Mouse (Mus musculus) midbrain, embryonic 15.5 days (tissue): ENCODE measurements at regions not wholly inside any gene's neighbourhood (a gene's known extent, or its start where the extent isn't known, plus 50 kb on each side); places are given as distances from the start of the nearest gene placed in this dataset.

ENCODE experiments used
- ATAC-seq: fragments of 200-750 bp; cut with Nextera tagmentation; replicated peaks from 2 replicates; pipeline ENCODE4 v1.8.0; 2017; ENCODE audit warnings: moderate TSS enrichment
- H3K27ac ChIP-seq: fragments of 300-500 bp; sonication (generic); 2 replicates; pipeline ENCODE4 v1.5.1; 2015; ENCODE audit warnings: mild to moderate bottlenecking, inconsistent platforms
- H3K27me3 ChIP-seq: fragments of 300-500 bp; sonication (generic); replicated peaks from 2 replicates; pipeline ENCODE4 v1.6.1; 2015; ENCODE audit warnings: inconsistent platforms
- H3K36me3 ChIP-seq: fragments of 300-500 bp; sonication (generic); replicated peaks from 2 replicates; pipeline ENCODE4 v1.6.1; 2015; ENCODE audit warnings: inconsistent platforms
- H3K4me1 ChIP-seq: fragments of 300-500 bp; sonication (generic); 2 replicates; pipeline ENCODE4 v1.6.1; 2015; ENCODE audit warnings: inconsistent platforms
- H3K4me2 ChIP-seq: fragments of 300-500 bp; sonication (generic); 2 replicates; pipeline ENCODE4 v1.6.1; 2015; ENCODE audit warnings: inconsistent platforms, mild to moderate bottlenecking, moderate library complexity
- H3K4me3 ChIP-seq: fragments of 300-500 bp; sonication (generic); 2 replicates; pipeline ENCODE4 v1.5.1; 2015; ENCODE audit warnings: mild to moderate bottlenecking, inconsistent platforms
- H3K9ac ChIP-seq: fragments of 300-500 bp; sonication (generic); 2 replicates; pipeline ENCODE4 v1.6.1; 2015; ENCODE audit warnings: mild to moderate bottlenecking, inconsistent platforms
- H3K9me3 ChIP-seq: fragments of 300-500 bp; sonication (generic); 2 replicates; pipeline ENCODE4 v1.6.1; 2016; ENCODE audit warnings: inconsistent platforms
- WGBS: fragments of 180-500 bp; shearing (Covaris S2); methylation state at CpG from one replicate; pipeline ENCODE4 v1.1.7; 2015; ENCODE audit warnings: mixed read lengths; 5-methylcytosine and 5-hydroxymethylcytosine counted together

- Histone ChIP-seq H3K4me2 (no peak overlapping the region), H3K27me3 (no peaks in the 10 kb centered on the region), H3K9me3 (no peaks in the 10 kb centered on the region), H3K27ac (no peak overlapping the region), H3K9ac (no peak overlapping the region), H3K4me3 (no peak overlapping the region), H3K36me3 (no peaks in the 10 kb centered on the region), H3K4me1 (no peaks in the 10 kb centered on the region)
- ATAC-seq, result no peak
- 73% methylated on average over 4 of the region's 4 CpGs for WGBS
Measured at GRCm38 (mm10) chr2:160000449-160000848, 333.5 kb downstream of the Gm826 start.

GRCm38 (mm10) chr2:159997395-159997794 lies 336.6 kb downstream of the Gm826 start:
- H3K4me3 ChIP-seq, result no peak overlapping the region
- WGBS, result 85% methylated on average over 9 of the region's 9 CpGs
- no peak overlapping the region for H3K9ac ChIP-seq
- H3K36me3 ChIP-seq, result no peaks in the 10 kb centered on the region
- no peak overlapping the region for H3K27ac ChIP-seq
- no peaks in the 10 kb centered on the region for H3K4me1 ChIP-seq
- H3K4me2 ChIP-seq, result no peak overlapping the region
- no peaks in the 10 kb centered on the region for H3K27me3 ChIP-seq
- no peaks in the 10 kb centered on the region for H3K9me3 ChIP-seq
- ATAC-seq, result no peak

GRCm38 (mm10) chr2:159994490-159994889 lies 339.5 kb downstream of the Gm826 start:
- Histone ChIP-seq H3K4me1 (no peaks in the 10 kb centered on the region), H3K9me3 (no peaks in the 10 kb centered on the region), H3K27me3 (no peaks in the 10 kb centered on the region), H3K4me2 (no peak overlapping the region), H3K27ac (no peak overlapping the region), H3K36me3 (no peaks in the 10 kb centered on the region), H3K4me3 (no peak overlapping the region), H3K9ac (no peak overlapping the region)
- ATAC-seq, result no peak
- WGBS, result 60% methylated on average over 3 of the region's 3 CpGs

- ATAC-seq, result no peak
- WGBS, result 73% methylated on average over 7 of the region's 7 CpGs
- no peak overlapping the region for H3K4me2 ChIP-seq
- no peaks in the 10 kb centered on the region for H3K4me1 ChIP-seq
- no peak overlapping the region for H3K27ac ChIP-seq
- no peaks in the 10 kb centered on the region for H3K36me3 ChIP-seq
- H3K4me3 ChIP-seq, result no peak overlapping the region
- H3K27me3 ChIP-seq, result no peaks in the 10 kb centered on the region
- no peaks in the 10 kb centered on the region for H3K9me3 ChIP-seq
- H3K9ac ChIP-seq, result no peak overlapping the region
Measured at GRCm38 (mm10) chr2:159986719-159987118, 347.2 kb downstream of the Gm826 start.

- Histone ChIP-seq H3K9me3 (no peaks in the 10 kb centered on the region), H3K4me2 (no peak overlapping the region), H3K27ac (no peak overlapping the region), H3K4me3 (no peak overlapping the region), H3K4me1 (no peaks in the 10 kb centered on the region), H3K9ac (no peak overlapping the region), H3K36me3 (no peaks in the 10 kb centered on the region), H3K27me3 (no peaks in the 10 kb centered on the region)
- ATAC-seq, result no peak
- 92% methylated on average over 3 of the region's 3 CpGs for WGBS
Measured at GRCm38 (mm10) chr2:159981694-159982093, 352.3 kb downstream of the Gm826 start.

GRCm38 (mm10) chr2:159950369-159950768 lies 383.6 kb downstream of the Gm826 start:
- no peak for ATAC-seq
- Histone ChIP-seq H3K9ac (no peak overlapping the region), H3K4me3 (no peak overlapping the region), H3K4me2 (no peak overlapping the region), H3K4me1 (no peaks in the 10 kb centered on the region), H3K36me3 (no peaks in the 10 kb centered on the region), H3K9me3 (no peaks in the 10 kb centered on the region), H3K27me3 (no peaks in the 10 kb centered on the region), H3K27ac (no peak overlapping the region)
- WGBS, result 91% methylated on average over 1 of the region's 1 CpGs

GRCm38 (mm10) chr2:159949046-159949445 lies 384.9 kb downstream of the Gm826 start:
- no peak overlapping the region for H3K4me2 ChIP-seq
- 85% methylated on average over 4 of the region's 4 CpGs for WGBS
- no peaks in the 10 kb centered on the region for H3K9me3 ChIP-seq
- H3K9ac ChIP-seq, result no peak overlapping the region
- no peak overlapping the region for H3K27ac ChIP-seq
- no peaks in the 10 kb centered on the region for H3K27me3 ChIP-seq
- ATAC-seq, result no peak
- H3K4me3 ChIP-seq, result no peak overlapping the region
- H3K4me1 ChIP-seq, result no peaks in the 10 kb centered on the region
- no peaks in the 10 kb centered on the region for H3K36me3 ChIP-seq

GRCm38 (mm10) chr2:159930744-159931143 lies 403.2 kb downstream of the Gm826 start:
- no peaks in the 10 kb centered on the region for H3K9me3 ChIP-seq
- WGBS, result 94% methylated on average over 2 of the region's 2 CpGs
- H3K27me3 ChIP-seq, result no peaks in the 10 kb centered on the region
- H3K4me1 ChIP-seq, result no peaks in the 10 kb centered on the region
- no peak for ATAC-seq
- H3K4me2 ChIP-seq, result no peak overlapping the region
- H3K27ac ChIP-seq, result no peak overlapping the region
- no peak overlapping the region for H3K9ac ChIP-seq
- H3K4me3 ChIP-seq, result no peak overlapping the region
- H3K36me3 ChIP-seq, result no peaks in the 10 kb centered on the region

GRCm38 (mm10) chr2:159889701-159890100 lies 444.3 kb downstream of the Gm826 start:
- no peaks in the 10 kb centered on the region for H3K27me3 ChIP-seq
- 74% methylated on average over 2 of the region's 2 CpGs for WGBS
- H3K9me3 ChIP-seq, result no peaks in the 10 kb centered on the region
- H3K4me2 ChIP-seq, result no peak overlapping the region
- H3K4me1 ChIP-seq, result no peaks in the 10 kb centered on the region
- no peak overlapping the region for H3K27ac ChIP-seq
- ATAC-seq, result no peak
- no peak overlapping the region for H3K4me3 ChIP-seq
- no peak overlapping the region for H3K9ac ChIP-seq
- no peaks in the 10 kb centered on the region for H3K36me3 ChIP-seq

GRCm38 (mm10) chr2:159884773-159885459 lies 449.0 kb downstream of the Gm826 start:
- H3K9ac ChIP-seq, result no peak overlapping the region
- H3K4me2 ChIP-seq, result no peak overlapping the region
- H3K27ac ChIP-seq, result no peak overlapping the region
- WGBS, result 82% methylated on average over 6 of the region's 6 CpGs
- no peak overlapping the region for H3K4me3 ChIP-seq
- H3K4me1 ChIP-seq, result no peaks in the 10 kb centered on the region
- H3K27me3 ChIP-seq, result no peaks in the 10 kb centered on the region
- H3K9me3 ChIP-seq, result no peaks in the 10 kb centered on the region
- ATAC-seq, result no peak
- no peaks in the 10 kb centered on the region for H3K36me3 ChIP-seq

GRCm38 (mm10) chr2:159866981-159867380 lies 467.0 kb downstream of the Gm826 start:
- Histone ChIP-seq H3K9me3 (no peaks in the 10 kb centered on the region), H3K27me3 (no peaks in the 10 kb centered on the region), H3K4me3 (no peak overlapping the region), H3K36me3 (no peaks in the 10 kb centered on the region), H3K27ac (no peak overlapping the region), H3K4me1 (no peaks in the 10 kb centered on the region), H3K9ac (no peak overlapping the region), H3K4me2 (no peak overlapping the region)
- 63% methylated on average over 2 of the region's 2 CpGs for WGBS
- ATAC-seq, result no peak

- no peak for ATAC-seq
- no peaks in the 10 kb centered on the region for H3K27me3 ChIP-seq
- no peak overlapping the region for H3K4me3 ChIP-seq
- H3K4me1 ChIP-seq, result no peaks in the 10 kb centered on the region
- no peaks in the 10 kb centered on the region for H3K36me3 ChIP-seq
- no peak overlapping the region for H3K4me2 ChIP-seq
- no peak overlapping the region for H3K9ac ChIP-seq
- H3K9me3 ChIP-seq, result no peaks in the 10 kb centered on the region
- WGBS, result 77% methylated on average over 1 of the region's 1 CpGs
- H3K27ac ChIP-seq, result no peak overlapping the region
Measured at GRCm38 (mm10) chr2:159866391-159866790, 467.6 kb downstream of the Gm826 start.

- Histone ChIP-seq H3K9me3 (no peaks in the 10 kb centered on the region), H3K9ac (no peak overlapping the region), H3K36me3 (no peaks in the 10 kb centered on the region), H3K4me2 (no peak overlapping the region), H3K27ac (no peak overlapping the region), H3K27me3 (no peaks in the 10 kb centered on the region), H3K4me1 (no peaks in the 10 kb centered on the region), H3K4me3 (no peak overlapping the region)
- 58% methylated on average over 1 of the region's 1 CpGs for WGBS
- no peak for ATAC-seq
Measured at GRCm38 (mm10) chr2:159863185-159863584, 470.8 kb downstream of the Gm826 start.
